Mouse (Mus musculus) left cerebral cortex, adult 11 months (tissue): Measurements from ENCODE around the gene Olfr729.

Experiments
- DNase-seq: peaks from one replicate; pipeline ENCODE4 v3.0.0; 2022; ENCODE audit warnings: low spot score

Gene Olfr729

GRCm38 (mm10) chr14:50152810-50153209 is at the start of gene Olfr729:
Gene Olfr729 (minus strand): TSS chr14:50152910.
- no peak for DNase-seq

- no peak for DNase-seq
Measured at GRCm38 (mm10) chr14:50188098-50188497, 35.4 kb upstream of the Olfr729 start, which contains the start of gene Olfr730. Gene Olfr730 (minus strand): TSS chr14:50188198.

DNA sequence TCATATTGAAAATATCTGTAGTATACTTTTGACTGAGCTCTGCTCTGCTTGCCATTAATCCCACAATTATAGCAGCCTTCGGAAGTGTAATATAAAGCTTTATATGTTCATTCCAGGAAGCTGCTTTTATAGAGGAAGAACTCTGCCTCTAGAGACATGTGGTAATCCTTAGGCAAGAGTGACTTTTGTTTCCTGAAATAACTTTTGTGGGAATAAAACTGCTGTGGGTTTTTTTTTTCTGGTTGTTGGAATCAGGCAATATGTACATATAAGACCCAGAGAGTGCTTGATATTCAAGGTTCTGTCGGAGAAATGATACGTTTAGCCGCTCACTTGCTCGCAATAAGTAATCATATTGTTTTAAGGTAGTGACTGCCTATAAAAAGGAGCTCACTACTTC is 10.1 kb downstream of the Olfr729 start, which contains the start of gene Olfr728:
Gene Olfr728 (minus strand): TSS at position 101 of the 400 bp plus-strand sequence.
- no peak for DNase-seq

GRCm38 (mm10) chr14:50122886-50123285 is 29.8 kb downstream of the Olfr729 start, which contains the start of gene Olfr727:
Gene Olfr727 (plus strand): TSS chr14:50123186.
- DNase-seq = no peak
